Comparison of ENCODE assay signal across 21 mouse cellular contexts in genomic region chr17:31066058-31066457, GRCm38 (mm10). TPM values are rescaled to one million over a fixed set of nuclear protein-coding genes. Genes with fewer than 3 reads are reported as not detected.
DNase-seq lines count a peak whose midpoint lies in the region; TF ChIP-seq lines count a peak whose summit lies in the region.
"Had no signal": no experiment of that assay in that cellular context is flagged by ENCODE, and none has a peak within 500 bp of the region (broad histone marks: within the 10 kb centered on the region; RNA-seq: fewer than 3 reads in every experiment).

No protein-coding gene starts in this region.

- H3K4me1 ChIP-seq in thymus, adult 2 months (replicated peaks; ENCODE audit: control insufficient read depth, insufficient read depth, low read length) = peaks cover 73% of the 10 kb centered on the region

- TF ChIP-seq POLR2A in thymus, adult 2 months (IDR thresholded peaks at IDR 0.05; ENCODE audit: control insufficient read depth, extremely low read depth, insufficient read depth, low read length, poor library complexity) = no peak

- peaks cover 32% of the 10 kb centered on the region for H3K36me3 ChIP-seq in thymus, adult 2 months (ENCODE audit: control insufficient read depth, insufficient read depth, low read length)
- H3K36me3 ChIP-seq: hindbrain, embryonic 10.5 days; limb, embryonic 13.5 days; liver, embryonic 13.5 days had no signal

- no peaks in the 10 kb centered on the region for H3K27me3 ChIP-seq in thymus, adult 2 months (ENCODE audit: control insufficient read depth, insufficient read depth, low read length)
- H3K27me3 ChIP-seq: forebrain, embryonic 12.5 days; heart, embryonic 12.5 days; liver, embryonic 13.5 days; neural tube, embryonic 12.5 days had no signal

- DNase-seq in cerebellum, adult 9-10 months = peak; percentile 10
- DNase-seq in cerebellum, adult 11 months = no peak
- no peak for DNase-seq in thymus, adult 2 months
- DNase-seq in thymus, postnatal 10 days (ENCODE audit: low spot score in 2 of 2) = no peak
- peak; percentile 46 for DNase-seq in forelimb bud, embryonic 11.5 days (ENCODE audit: low read depth, low spot score)
- DNase-seq in gastrocnemius, postnatal 14 days = no peak
- DNase-seq in frontal cortex, postnatal 25 days (ENCODE audit: low spot score in 2 of 2) = no peak
- DNase-seq: adrenal gland, postnatal 36 days; cerebellum, adult 18-20 months; heart, postnatal 10 days; kidney, postnatal 10 days; liver, embryonic 13.5 days; lung, embryonic 14.5 days; midbrain, embryonic 14.5 days; retina, postnatal 1 day; right cerebral cortex, postnatal 25 days had no signal

- H3K27ac ChIP-seq in thymus, adult 2 months (ENCODE audit: control insufficient read depth, insufficient read depth, low read length) = peak overlapping the region; percentile 56
- H3K27ac ChIP-seq: forebrain, embryonic 12.5 days; hindbrain, embryonic 10.5 days; limb, embryonic 13.5 days; liver, embryonic 13.5 days; neural tube, embryonic 12.5 days had no signal

- no peak for TF ChIP-seq CTCF in thymus, adult 2 months (IDR thresholded peaks at IDR 0.05; ENCODE audit: borderline replicate concordance, control insufficient read depth, extremely low read depth, insufficient read depth, low read length, poor library complexity)

- intact Hi-C loops in gastrocnemius, postnatal 14 days (cut with DNase I; ENCODE audit: low total_unique reads) = no loop called here

- H3K4me3 ChIP-seq in thymus, adult 2 months (ENCODE audit: control insufficient read depth, insufficient read depth, low read length) = no peak overlapping the region
- H3K4me3 ChIP-seq: forebrain, embryonic 12.5 days; heart, embryonic 12.5 days; hindbrain, embryonic 10.5 days; limb, embryonic 13.5 days; liver, embryonic 13.5 days; neural tube, embryonic 12.5 days had no signal

- WGBS in thymus, adult 2 months = 85% methylated on average over 6 of the region's 6 CpGs

RNA-seq across cellular contexts. Expression of gene Abcg1, which starts 8.6 kb away (rescaled TPM):
- polyA plus RNA-seq in thymus, adult 2 months (2012; rRNA removed) = 103 and 107 TPM in 2 replicates
- total RNA-seq in gastrocnemius, postnatal 14 days (2021) = 1 to 10 TPM; 4.9 to 6.6 TPM

Comparison
In these comparisons a context has a peak if more than half of its experiments do, and no peak if none do; other contexts are left out.
1. DNase-seq: peak in cerebellum, adult 9-10 months (single experiment) and forelimb bud, embryonic 11.5 days (single experiment); none in cerebellum, adult 11 months (single experiment), thymus, adult 2 months (single experiment), thymus, postnatal 10 days (0 of 2), gastrocnemius, postnatal 14 days (single experiment) and frontal cortex, postnatal 25 days (0 of 2).